Mouse (Mus musculus) hindbrain, embryonic 12.5 days (tissue): Measurements from ENCODE around the gene Wdr89. TPM values are rescaled to one million over a fixed set of nuclear protein-coding genes. Genes with fewer than 3 reads are reported as not detected.
"Not testable (repeated sequence)": the region's sequence is repeated elsewhere in the genome, so short reads cannot be mapped to it uniquely, and the experiment has no call there.

Source experiments
- ATAC-seq: fragments of 200-750 bp; cut with Nextera tagmentation; 2 replicates; pipeline ENCODE4 v1.8.0; 2017; ENCODE audit warnings: moderate TSS enrichment; ENCODE audit not compliant: low FRiP score
- H3K27ac ChIP-seq: fragments of 300-500 bp; sonication (generic); 2 replicates; pipeline ENCODE4 v1.5.1; 2016; ENCODE audit warnings: mild to moderate bottlenecking
- H3K27me3 ChIP-seq: fragments of 300-500 bp; sonication (generic); 2 replicates; pipeline ENCODE4 v1.6.1; 2016; ENCODE audit warnings: mild to moderate bottlenecking
- H3K36me3 ChIP-seq: fragments of 300-500 bp; sonication (generic); 2 replicates; pipeline ENCODE4 v1.6.1; 2016; ENCODE audit warnings: mild to moderate bottlenecking
- H3K4me1 ChIP-seq: fragments of 300-500 bp; sonication (generic); 2 replicates; pipeline ENCODE4 v1.6.1; 2016
- H3K4me2 ChIP-seq: fragments of 300-500 bp; sonication (generic); replicated peaks from 2 replicates; pipeline ENCODE4 v1.6.1; 2016; ENCODE audit warnings: mild to moderate bottlenecking
- H3K4me3 ChIP-seq: fragments of 300-500 bp; sonication (generic); 2 replicates; pipeline ENCODE4 v1.5.1; 2016; ENCODE audit warnings: mild to moderate bottlenecking
- H3K9ac ChIP-seq: fragments of 300-500 bp; sonication (generic); 2 replicates; pipeline ENCODE4 v1.6.1; 2016; ENCODE audit warnings: mild to moderate bottlenecking, moderate library complexity
- H3K9me3 ChIP-seq: fragments of 300-500 bp; sonication (generic); replicated peaks from 2 replicates; pipeline ENCODE4 v1.6.1; 2016; ENCODE audit warnings: mild to moderate bottlenecking
- WGBS: fragments of 180-500 bp; shearing (Covaris S2); methylation state at CpG from one replicate; pipeline ENCODE4 v1.1.7; 2016; 5-methylcytosine and 5-hydroxymethylcytosine counted together
- polyA plus RNA-seq: library from polyadenylated mRNA; unstranded; fragments of >200 nt; fragmentation: Nextera tagmentation; extraction: Ambion mirVana; gene quantifications from 2 replicates; pipeline ENCODE4 v1.2.1, GENCODE M21; 2016

The Wdr89 gene
- 8.0 and 9.0 TPM in 2 replicates for polyA plus RNA-seq

DNA sequence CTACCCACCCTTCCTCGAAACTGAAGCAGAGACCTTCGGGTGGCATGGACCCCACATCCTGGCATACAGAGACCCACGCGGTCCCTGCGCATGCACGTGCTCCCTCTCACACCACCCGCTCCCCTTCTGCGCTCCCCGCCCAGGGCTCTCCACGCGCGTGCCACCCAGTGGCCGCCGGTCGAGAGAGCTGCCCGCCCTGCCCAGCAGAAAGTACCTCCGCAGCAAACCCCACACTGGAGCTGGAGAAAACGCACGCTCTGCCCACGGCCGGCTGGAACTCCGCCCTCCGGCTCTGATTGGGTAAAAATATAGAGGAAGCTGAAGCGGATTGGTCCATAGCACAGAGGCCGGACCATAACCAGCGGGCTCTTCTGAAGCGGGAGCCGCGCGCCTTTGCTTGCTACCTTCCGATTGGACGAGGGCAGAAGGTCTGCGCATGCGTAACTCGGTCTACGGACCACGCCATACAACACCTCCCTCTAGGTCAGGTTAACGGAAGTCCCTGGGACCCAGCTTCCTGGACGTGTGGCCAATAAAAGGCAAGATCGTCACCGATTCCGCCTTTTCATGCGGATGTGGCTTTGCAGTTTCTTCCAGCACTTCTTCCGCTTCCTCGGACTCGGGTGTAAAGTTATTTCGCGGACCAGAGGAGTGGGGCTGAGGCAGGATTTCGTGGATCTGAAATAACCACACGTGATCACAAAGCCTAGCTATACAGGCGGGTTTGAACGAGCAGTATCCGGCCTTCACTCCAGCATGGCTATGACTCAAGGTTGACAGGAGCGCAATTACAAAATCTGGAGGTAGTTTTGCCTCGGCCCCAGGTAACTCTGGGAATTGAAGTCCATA lies at the start of gene Wdr89:
TSS of gene Wdr89 (minus strand) at position 280 of the 849 bp plus-strand sequence.
- Histone ChIP-seq H3K4me3 (peak within 1 kb of the TSS; percentile 51), H3K27ac (peak within 1 kb of the TSS; percentile 58), H3K9ac (peak within 1 kb of the TSS; percentile 69), H3K9me3 (no peaks in the 10 kb centered on the region), H3K27me3 (no peaks in the 10 kb centered on the region), H3K4me1 (peaks cover 15% of the 10 kb centered on the region), H3K36me3 (no peaks in the 10 kb centered on the region), H3K4me2 (peak within 1 kb of the TSS; percentile 84)
- under 1% methylated on average over 55 of the region's 55 CpGs for WGBS
- ATAC-seq: peak; percentile 99

DNA sequence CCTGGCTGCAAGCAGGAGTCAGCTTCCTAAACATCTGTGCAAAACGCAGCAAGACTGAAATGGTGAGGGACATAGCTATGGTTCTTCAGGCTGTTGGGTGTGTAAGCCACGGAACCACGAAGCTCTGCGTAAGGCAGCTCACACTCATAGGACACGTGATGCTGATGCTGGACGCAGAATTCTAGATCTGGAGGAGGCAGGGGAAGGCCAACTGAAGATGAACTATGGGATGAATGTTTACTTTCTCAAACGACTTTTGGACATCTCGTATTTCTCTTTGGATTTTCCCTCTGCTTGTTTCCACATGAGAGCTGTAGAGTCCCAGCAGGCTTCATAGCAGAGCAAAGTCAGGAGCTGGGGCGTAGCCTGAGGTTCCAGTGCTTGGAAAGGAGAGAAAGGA lies 44.3 kb upstream of the Wdr89 start:
- H3K4me1 ChIP-seq: no peaks in the 10 kb centered on the region
- H3K4me2 ChIP-seq: no peak overlapping the region
- H3K27ac ChIP-seq: no peak overlapping the region
- ATAC-seq: no peak
- no peak overlapping the region for H3K4me3 ChIP-seq
- H3K9ac ChIP-seq: no peak overlapping the region
- no peaks in the 10 kb centered on the region for H3K9me3 ChIP-seq
- no peaks in the 10 kb centered on the region for H3K27me3 ChIP-seq
- H3K36me3 ChIP-seq: 0 out of 2 replicates have a peak, but pooled peaks cover 4% of the 10 kb centered on the region
- WGBS: 84% methylated on average over 9 of the region's 9 CpGs

DNA sequence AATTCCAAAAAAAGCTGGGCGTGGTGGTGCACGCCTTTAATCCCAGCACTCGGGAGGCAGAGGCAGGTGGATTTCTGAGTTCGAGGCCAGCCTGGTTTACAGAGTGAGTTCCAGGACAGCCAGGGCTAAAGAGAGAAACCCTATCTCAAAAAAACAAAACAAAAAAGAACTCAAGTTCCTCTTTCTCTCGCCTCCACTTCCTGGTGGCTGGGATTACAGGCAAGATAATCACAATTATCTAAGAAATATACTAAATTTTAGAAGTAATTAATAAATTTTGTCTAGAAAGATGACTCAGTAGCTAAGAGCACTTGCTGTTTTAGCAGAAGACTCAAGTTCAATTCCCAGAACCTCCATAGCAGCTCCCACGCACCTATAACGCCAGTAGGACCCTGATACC lies 43.6 kb upstream of the Wdr89 start:
- H3K4me2 ChIP-seq, H3K4me1 ChIP-seq, H3K36me3 ChIP-seq, ATAC-seq, H3K4me3 ChIP-seq, H3K9me3 ChIP-seq, H3K27ac ChIP-seq, H3K27me3 ChIP-seq, H3K9ac ChIP-seq: not testable (repeated sequence)
- 90% methylated on average over 7 of the region's 7 CpGs for WGBS

DNA sequence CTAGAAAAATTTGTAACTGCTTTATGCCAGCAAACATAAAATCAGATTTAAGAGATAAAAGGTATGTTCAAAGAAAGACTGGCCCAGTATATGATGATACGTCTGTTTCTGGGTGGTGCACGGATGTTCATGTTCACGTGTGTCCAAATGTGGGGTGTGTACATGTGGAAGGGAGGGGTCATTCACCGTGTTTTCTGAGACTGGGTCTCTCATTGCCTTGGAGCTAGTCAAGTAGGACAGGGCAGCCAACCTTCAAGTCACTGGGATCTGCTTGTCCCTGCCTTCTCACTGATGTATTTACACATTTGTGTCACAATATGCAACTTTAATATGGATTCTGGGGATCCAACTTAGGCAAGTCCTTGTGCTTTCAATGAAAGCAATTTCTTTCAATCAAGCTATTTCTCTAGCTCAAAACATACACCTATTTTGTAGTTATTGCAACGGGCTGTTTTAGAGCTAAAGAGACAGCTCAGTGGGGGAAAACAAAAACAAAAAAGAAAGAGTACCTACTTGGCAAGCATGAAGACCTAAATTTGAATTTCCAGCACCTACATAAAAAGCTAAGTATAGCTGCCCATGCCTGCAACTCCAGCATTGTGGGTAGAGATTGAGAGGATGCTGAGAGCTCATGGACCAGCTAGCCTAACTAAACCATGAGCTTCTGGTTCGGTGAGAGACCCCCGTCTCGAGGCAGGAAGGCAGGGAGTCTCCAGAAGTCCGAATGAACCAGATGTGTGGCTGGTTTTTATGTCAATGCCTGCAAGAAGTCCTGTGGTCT lies 41.4 kb upstream of the Wdr89 start:
- no peaks in the 10 kb centered on the region for H3K4me1 ChIP-seq
- no peak for ATAC-seq
- H3K9me3 ChIP-seq: no peaks in the 10 kb centered on the region
- no peaks in the 10 kb centered on the region for H3K36me3 ChIP-seq
- H3K4me2 ChIP-seq: no peak overlapping the region
- 89% methylated on average over 9 of the region's 9 CpGs for WGBS
- no peak overlapping the region for H3K9ac ChIP-seq
- H3K4me3 ChIP-seq: no peak overlapping the region
- H3K27ac ChIP-seq: no peak overlapping the region
- no peaks in the 10 kb centered on the region for H3K27me3 ChIP-seq

DNA sequence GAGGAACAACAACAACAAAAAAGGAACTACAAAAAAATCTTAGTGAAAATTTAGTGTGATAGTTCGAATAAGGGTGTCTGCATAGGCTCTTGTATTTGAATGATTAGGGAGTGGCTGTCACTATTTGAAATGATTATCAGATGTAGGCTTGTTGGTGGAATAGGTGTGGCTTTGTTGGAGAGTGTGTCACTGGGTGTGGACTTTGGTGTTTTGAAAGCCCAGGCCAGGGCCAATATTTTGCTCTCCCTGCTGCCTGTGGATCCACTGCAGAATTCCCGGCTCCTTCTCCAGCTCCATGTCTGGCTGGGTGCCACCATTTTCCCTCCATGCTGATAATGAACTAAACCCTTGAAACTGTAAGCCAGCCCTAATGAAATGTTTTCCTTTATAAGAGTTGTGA lies 40.2 kb upstream of the Wdr89 start:
- Histone ChIP-seq H3K9ac (no peak overlapping the region), H3K27ac (no peak overlapping the region), H3K4me3 (no peak overlapping the region), H3K9me3 (no peaks in the 10 kb centered on the region), H3K4me2 (no peak overlapping the region), H3K36me3 (no peaks in the 10 kb centered on the region), H3K4me1 (no peaks in the 10 kb centered on the region), H3K27me3 (no peaks in the 10 kb centered on the region)
- WGBS: 86% methylated on average over 2 of the region's 2 CpGs
- ATAC-seq: no peak

DNA sequence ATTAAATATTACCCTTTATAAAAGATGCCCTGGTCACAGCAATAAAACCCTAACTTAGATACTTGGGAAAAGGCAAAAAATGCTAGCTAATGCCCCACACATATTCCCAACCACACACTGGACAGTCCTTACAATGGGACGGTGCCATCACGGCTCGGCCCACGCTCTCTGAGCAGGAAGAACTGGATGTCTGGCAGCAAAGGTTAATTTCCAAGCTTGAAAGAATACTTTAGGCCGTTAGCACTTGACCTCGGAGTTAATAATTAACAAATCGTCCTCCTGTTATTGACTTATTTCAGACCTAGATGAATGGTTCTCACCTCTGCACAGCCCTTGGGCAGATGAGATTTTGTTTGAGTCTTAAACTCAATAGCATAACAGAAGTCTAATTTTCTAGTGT lies 37.3 kb upstream of the Wdr89 start:
- Histone ChIP-seq H3K4me3 (no peak overlapping the region), H3K4me1 (peaks cover under 1% of the 10 kb centered on the region), H3K9me3 (no peaks in the 10 kb centered on the region), H3K4me2 (no peak overlapping the region), H3K27me3 (no peaks in the 10 kb centered on the region), H3K27ac (no peak overlapping the region), H3K36me3 (no peaks in the 10 kb centered on the region), H3K9ac (no peak overlapping the region)
- no peak for ATAC-seq
- 86% methylated on average over 7 of the region's 7 CpGs for WGBS

DNA sequence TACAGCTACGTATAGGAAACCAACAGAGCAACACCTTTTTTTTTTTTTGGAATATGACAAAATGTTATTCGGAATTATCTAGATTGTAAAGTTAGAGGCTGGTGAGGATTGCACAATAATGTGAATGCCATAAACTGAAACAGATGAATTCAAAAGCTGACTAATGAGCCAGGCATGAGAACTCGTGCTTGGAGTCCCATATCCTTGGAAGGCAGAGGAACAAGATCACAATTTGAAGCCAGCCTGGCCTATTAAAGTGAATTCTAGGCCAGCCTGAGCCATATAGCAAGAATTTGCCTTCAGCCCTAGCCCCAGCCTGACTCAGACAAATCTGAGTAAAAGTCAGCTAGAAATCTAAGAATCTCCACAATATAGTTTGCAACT lies 33.4 kb upstream of the Wdr89 start:
- Histone ChIP-seq H3K4me1 (peaks cover 7% of the 10 kb centered on the region), H3K4me3 (no peak overlapping the region), H3K27ac (no peak overlapping the region), H3K36me3 (no peaks in the 10 kb centered on the region), H3K9ac (no peak overlapping the region), H3K4me2 (no peak overlapping the region), H3K9me3 (no peaks in the 10 kb centered on the region), H3K27me3 (no peaks in the 10 kb centered on the region)
- 93% methylated on average over 3 of the region's 3 CpGs for WGBS
- no peak for ATAC-seq

DNA sequence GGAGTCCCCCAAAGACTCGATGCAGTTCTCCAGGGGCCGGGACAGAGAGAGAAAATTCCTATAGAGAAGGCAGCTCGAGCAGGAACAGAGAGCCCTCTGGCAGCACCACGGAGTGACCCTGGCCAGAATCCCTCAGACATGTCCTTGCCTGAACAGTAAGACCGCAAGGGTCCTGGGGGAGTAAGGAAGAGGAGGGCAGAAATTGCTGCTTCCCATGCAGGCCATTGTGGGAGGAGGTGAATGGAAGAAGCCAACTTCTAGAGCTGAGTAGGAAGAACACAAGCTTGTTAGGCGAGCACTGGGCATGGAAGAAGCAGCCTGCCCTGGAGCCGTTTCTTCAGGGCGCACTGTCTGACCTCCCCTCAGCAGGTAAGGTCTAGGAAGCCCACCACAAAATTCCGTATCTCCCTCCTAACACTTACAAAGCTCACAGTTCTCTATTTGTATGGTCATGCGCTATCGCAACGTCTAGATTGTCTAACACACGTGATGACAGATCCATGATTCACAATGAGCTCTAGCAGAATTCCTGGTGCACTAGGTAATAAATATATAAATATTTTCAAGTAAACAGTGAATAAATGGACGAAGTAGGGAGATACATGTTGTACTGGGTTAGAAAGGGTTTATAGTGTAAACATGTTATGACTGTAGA lies 32.9 kb upstream of the Wdr89 start:
- H3K9ac ChIP-seq: no peak overlapping the region
- H3K4me1 ChIP-seq: peaks cover 7% of the 10 kb centered on the region
- H3K4me2 ChIP-seq: peak overlapping the region; percentile 33
- H3K36me3 ChIP-seq: no peaks in the 10 kb centered on the region
- H3K4me3 ChIP-seq: no peak overlapping the region
- H3K27ac ChIP-seq: no peak overlapping the region
- no peaks in the 10 kb centered on the region for H3K27me3 ChIP-seq
- WGBS: 71% methylated on average over 14 of the region's 14 CpGs
- no peak for ATAC-seq
- H3K9me3 ChIP-seq: no peaks in the 10 kb centered on the region

DNA sequence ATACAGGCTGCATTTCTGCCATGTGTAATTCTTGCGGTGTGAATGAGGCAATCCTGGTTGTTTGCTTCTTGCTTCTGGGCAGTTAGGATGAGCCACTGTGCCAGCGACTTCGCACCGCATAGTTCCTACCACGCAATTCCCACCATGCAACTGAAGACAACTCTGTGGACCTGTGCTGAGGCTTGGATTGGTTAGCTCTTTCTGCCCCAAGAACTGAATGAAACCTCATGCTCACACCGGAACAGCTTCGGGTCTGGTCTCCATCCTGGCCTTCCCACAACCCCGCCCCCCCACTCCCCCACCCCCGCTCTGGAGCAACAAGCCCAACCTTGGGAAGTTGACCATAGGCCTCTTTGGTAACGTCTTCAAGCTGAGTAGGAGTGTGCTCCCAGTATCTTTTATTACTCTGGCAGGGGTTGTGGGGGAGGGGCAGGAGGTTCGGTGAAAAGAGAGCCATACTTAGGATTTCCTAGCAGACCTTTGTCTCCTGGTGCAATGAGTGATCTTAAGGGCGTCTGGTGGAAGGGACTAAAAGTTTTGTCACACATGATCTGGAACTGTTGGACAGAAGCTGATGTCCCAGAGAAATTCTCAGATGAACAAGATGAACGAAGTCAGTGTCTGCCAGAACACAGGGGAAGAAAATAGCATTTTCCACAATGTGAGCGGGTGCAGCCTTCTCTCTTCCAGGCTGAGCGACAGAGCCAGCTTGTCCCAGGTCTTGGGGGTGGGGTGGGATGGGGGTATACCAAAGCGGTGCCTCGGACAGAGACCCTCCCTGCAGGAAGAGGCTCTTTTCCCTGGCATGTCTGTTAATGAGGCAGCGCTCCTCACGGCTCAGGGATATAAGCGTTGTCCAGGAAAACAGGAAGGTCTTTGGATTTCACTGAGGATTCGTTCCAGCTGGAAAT lies 32.1 kb upstream of the Wdr89 start:
- H3K9me3 ChIP-seq: no peaks in the 10 kb centered on the region
- H3K4me3 ChIP-seq: no peak overlapping the region
- peaks cover 7% of the 10 kb centered on the region for H3K4me1 ChIP-seq
- no peaks in the 10 kb centered on the region for H3K27me3 ChIP-seq
- H3K4me2 ChIP-seq: peak overlapping the region; percentile 33
- no peak overlapping the region for H3K9ac ChIP-seq
- H3K27ac ChIP-seq: no peak overlapping the region
- no peak for ATAC-seq
- no peaks in the 10 kb centered on the region for H3K36me3 ChIP-seq
- 41% methylated on average over 21 of the region's 21 CpGs for WGBS

DNA sequence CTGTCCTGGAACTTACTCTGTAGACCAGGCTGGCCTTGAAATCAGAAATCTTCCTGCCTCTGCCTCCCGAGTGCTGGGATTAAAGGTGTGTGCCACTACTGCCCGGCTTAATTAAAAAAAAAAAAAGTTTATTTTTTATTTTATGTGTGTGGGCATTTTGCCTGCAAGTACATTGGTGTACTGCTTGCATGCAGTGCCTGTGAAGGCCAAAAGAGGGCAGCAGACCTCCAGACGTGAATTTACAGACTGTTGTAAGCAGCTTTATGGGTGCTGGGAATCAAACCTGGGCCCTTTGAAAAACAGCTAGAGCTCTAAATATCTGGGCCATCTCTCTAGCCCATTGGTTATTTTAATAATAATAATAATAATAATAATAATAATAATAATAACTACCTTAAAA lies 29.4 kb upstream of the Wdr89 start:
- Histone ChIP-seq H3K27ac (no peak overlapping the region), H3K4me2 (no peak overlapping the region), H3K4me3 (no peak overlapping the region), H3K36me3 (no peaks in the 10 kb centered on the region), H3K27me3 (no peaks in the 10 kb centered on the region), H3K9ac (no peak overlapping the region), H3K4me1 (peaks cover 7% of the 10 kb centered on the region), H3K9me3 (no peaks in the 10 kb centered on the region)
- WGBS: 97% methylated on average over 3 of the region's 3 CpGs
- no peak for ATAC-seq

DNA sequence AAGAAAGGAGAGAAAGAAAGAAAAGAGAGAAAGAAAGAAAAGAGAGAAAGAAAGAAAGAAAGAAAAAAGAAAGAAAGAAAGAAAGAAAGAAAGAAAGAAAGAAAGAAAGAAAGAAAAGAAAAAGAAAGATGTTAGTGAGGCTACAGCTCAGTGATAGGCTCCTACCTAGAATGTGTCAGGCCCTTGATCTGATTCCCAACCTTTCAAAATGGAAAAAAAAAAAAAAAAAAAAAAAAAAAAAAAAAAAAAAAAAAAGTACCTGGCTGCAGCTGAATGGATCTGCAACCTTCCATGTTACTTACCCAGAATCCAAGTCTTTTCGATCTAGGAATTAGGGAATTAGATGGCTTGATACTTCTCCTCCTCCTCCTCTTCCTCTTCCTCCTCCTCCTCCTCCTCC lies 26.5 kb upstream of the Wdr89 start:
- not testable (repeated sequence) for ATAC-seq, H3K4me3 ChIP-seq, H3K4me1 ChIP-seq, H3K27ac ChIP-seq, H3K36me3 ChIP-seq, H3K9me3 ChIP-seq, H3K27me3 ChIP-seq, H3K4me2 ChIP-seq, H3K9ac ChIP-seq
- WGBS: 100% methylated on average over 1 of the region's 1 CpGs
